Mouse (Mus musculus): Measurements from ENCODE around the gene 4933406M09Rik. TPM values are rescaled to one million over a fixed set of nuclear protein-coding genes. Genes with fewer than 3 reads are reported as not detected.

Gene 4933406M09Rik
- total and polyA plus RNA-seq, 3 experiments = not detected

DNA sequence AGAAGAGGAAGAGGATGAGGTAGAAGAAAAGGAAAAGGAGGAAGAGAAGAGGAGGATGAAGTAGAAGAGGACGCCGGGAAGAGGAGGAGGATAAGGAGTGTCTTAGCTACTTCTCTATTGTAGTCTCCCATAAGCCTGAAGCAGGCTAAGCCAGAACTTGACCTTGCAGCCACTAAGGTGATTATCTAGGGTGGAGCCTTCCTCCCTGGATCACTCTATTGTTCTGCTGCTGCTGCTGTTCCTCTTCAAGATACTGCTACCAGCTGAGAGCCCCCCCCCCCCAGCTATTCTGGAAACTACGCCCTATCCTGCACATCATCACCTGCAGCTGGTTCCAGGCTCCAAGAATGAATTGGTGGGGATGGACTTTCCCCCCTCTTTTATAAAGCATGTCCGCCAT is 1.2 kb upstream of the 4933406M09Rik start:
- no peaks in the 10 kb centered on the region for H3K4me1 ChIP-seq (ENCODE audit: control insufficient read depth in 1 of 2, insufficient read depth in 2 of 2, low read length in 2 of 2)
- TF ChIP-seq TBP (IDR thresholded peaks at IDR 0.05; ENCODE audit: low read depth, low read length) = no peak
- no peak for TF ChIP-seq ZC3H11A (IDR thresholded peaks at IDR 0.05; ENCODE audit: low read depth, low read length)
- no peak for TF ChIP-seq SMC3 (IDR thresholded peaks at IDR 0.05; ENCODE audit: low read depth, low read length)
- no peak for TF ChIP-seq MXI1 (IDR thresholded peaks at IDR 0.05; ENCODE audit: low read depth, low read length)
- TF ChIP-seq MAZ (IDR thresholded peaks at IDR 0.05; ENCODE audit: low read depth, low read length) = no peak
- no peak for TF ChIP-seq GABPA (IDR thresholded peaks at IDR 0.05; ENCODE audit: low read depth, low read length)
- TF ChIP-seq UBTF (IDR thresholded peaks at IDR 0.05; ENCODE audit: borderline replicate concordance, insufficient read depth, low read depth, low read length) = no peak
- no peak for TF ChIP-seq JUND (IDR thresholded peaks at IDR 0.05; ENCODE audit: low read depth, low read length)
- TF ChIP-seq E2F4 (IDR thresholded peaks at IDR 0.05; ENCODE audit: borderline replicate concordance, low read depth, low read length) = no peak
- TF ChIP-seq ELF1 (IDR thresholded peaks at IDR 0.05; ENCODE audit: low read depth, low read length) = no peak
- TF ChIP-seq USF2 (IDR thresholded peaks at IDR 0.05; ENCODE audit: borderline replicate concordance in 1 of 2, insufficient read depth in 1 of 2, low read depth in 1 of 2, low read length in 2 of 2) = no peak
- TF ChIP-seq KAT2A (conservative IDR thresholded peaks at IDR 0.05; ENCODE audit: low read depth, low read length) = no peak
- no peak for TF ChIP-seq ZMIZ1 (IDR thresholded peaks at IDR 0.05; ENCODE audit: low read depth, low read length)
- TF ChIP-seq TCF12 (IDR thresholded peaks at IDR 0.05; ENCODE audit: low read depth, low read length) = no peak
- no peak for TF ChIP-seq HCFC1 (IDR thresholded peaks at IDR 0.05; ENCODE audit: low read depth, low read length)
- no peak for TF ChIP-seq MYC (IDR thresholded peaks at IDR 0.05; ENCODE audit: low read depth, low read length)
- TF ChIP-seq POLR2AphosphoS5 (IDR thresholded peaks at IDR 0.05; ENCODE audit: borderline replicate concordance, low read depth, low read length) = no peak
- no peak for TF ChIP-seq BHLHE40 (IDR thresholded peaks at IDR 0.05; ENCODE audit: borderline replicate concordance, low read depth, low read length)
- TF ChIP-seq CTCF (IDR thresholded peaks at IDR 0.05 in 2 of 3, conservative IDR thresholded peaks at IDR 0.05 in 1 of 3; ENCODE audit: control insufficient read depth in 1 of 3, insufficient read depth in 1 of 3, low read depth in 2 of 3, low read length in 3 of 3, poor library complexity in 1 of 3, severe bottlenecking in 1 of 3) = no peak
- H3K9me3 ChIP-seq (replicated peaks; ENCODE audit: insufficient read depth, low read length) = no peaks in the 10 kb centered on the region
- no peak overlapping the region for H3K27ac ChIP-seq (ENCODE audit: control insufficient read depth, low read depth, low read length)
- H3K27me3 ChIP-seq (ENCODE audit: control insufficient read depth in 1 of 2, insufficient read depth in 2 of 2, low read length in 2 of 2) = peaks cover 0 to 4% of the 10 kb centered on the region in 2 experiments; a peak in 3 of 4 replicates
- H3K9ac ChIP-seq (ENCODE audit: control insufficient read depth, low read depth, low read length, poor library complexity, severe bottlenecking) = no peak overlapping the region
- no peak for DNase-seq (ENCODE audit: low read depth, low spot score)
- no peaks in the 10 kb centered on the region for H3K36me3 ChIP-seq (ENCODE audit: control insufficient read depth in 1 of 2, insufficient read depth in 2 of 2, low read length in 2 of 2)
- H3K4me3 ChIP-seq (ENCODE audit: control insufficient read depth in 1 of 2, insufficient read depth in 1 of 2, low read depth in 2 of 2, low read length in 2 of 2) = no peak overlapping the region
- H3K79me2 ChIP-seq (ENCODE audit: control insufficient read depth, insufficient read depth, low read length, poor library complexity) = no peaks in the 10 kb centered on the region

DNA sequence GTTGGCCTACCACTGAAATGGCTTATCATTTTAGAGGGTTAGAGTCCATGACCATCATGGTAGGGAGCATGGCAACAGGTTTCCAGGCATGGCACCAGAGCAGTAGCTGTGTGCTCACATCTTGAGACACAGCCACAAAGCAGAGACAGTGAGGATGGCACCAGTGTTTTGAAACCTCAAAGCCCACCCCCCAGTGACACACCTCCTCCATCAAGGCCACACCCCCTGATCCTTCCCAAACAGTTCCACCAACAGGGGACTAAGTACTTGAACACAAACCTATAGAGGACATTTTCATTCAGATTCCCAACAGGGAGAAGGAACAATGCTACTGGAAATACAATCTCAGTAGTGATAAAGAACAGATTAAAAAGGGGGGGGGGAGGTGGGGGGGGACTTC is 564 bp upstream of the 4933406M09Rik start:
- Histone ChIP-seq H3K27me3 (ENCODE audit: control insufficient read depth in 1 of 2, insufficient read depth in 2 of 2, low read length in 2 of 2) (peaks cover 0 to 4% of the 10 kb centered on the region in 2 experiments; a peak in 3 of 4 replicates), H3K27ac (ENCODE audit: control insufficient read depth, low read depth, low read length) (no peak overlapping the region), H3K4me3 (ENCODE audit: control insufficient read depth in 1 of 2, insufficient read depth in 1 of 2, low read depth in 2 of 2, low read length in 2 of 2) (no peak overlapping the region), H3K4me1 (ENCODE audit: control insufficient read depth in 1 of 2, insufficient read depth in 2 of 2, low read length in 2 of 2) (no peaks in the 10 kb centered on the region), H3K9me3 (replicated peaks; ENCODE audit: insufficient read depth, low read length) (no peaks in the 10 kb centered on the region), H3K36me3 (ENCODE audit: control insufficient read depth in 1 of 2, insufficient read depth in 2 of 2, low read length in 2 of 2) (no peaks in the 10 kb centered on the region), H3K79me2 (ENCODE audit: control insufficient read depth, insufficient read depth, low read length, poor library complexity) (no peaks in the 10 kb centered on the region), H3K9ac (ENCODE audit: control insufficient read depth, low read depth, low read length, poor library complexity, severe bottlenecking) (no peak overlapping the region)
- TF ChIP-seq RCOR1 (IDR thresholded peaks at IDR 0.05; ENCODE audit: low read depth, low read length) (no peak), BHLHE40 (IDR thresholded peaks at IDR 0.05; ENCODE audit: borderline replicate concordance, low read depth, low read length) (no peak), GABPA (IDR thresholded peaks at IDR 0.05; ENCODE audit: low read depth, low read length) (no peak), RAD21 (IDR thresholded peaks at IDR 0.05; ENCODE audit: low read depth, low read length) (no peak), SMC3 (IDR thresholded peaks at IDR 0.05; ENCODE audit: low read depth, low read length) (no peak)
- no peak for DNase-seq (ENCODE audit: low read depth, low spot score)

Data from MEL (cell line).